Mouse (Mus musculus) myocyte (in vitro differentiated cells): ENCODE results near the gene Atf6b. TPM values are rescaled to one million over a fixed set of nuclear protein-coding genes. Genes with fewer than 3 reads are reported as not detected.

Experiments
- H3K27me3 ChIP-seq: one replicate; pipeline ENCODE4 v1.6.1; 2011; ENCODE audit not compliant: control insufficient read depth, insufficient read depth, insufficient read length
- H3K36me3 ChIP-seq: one replicate; pipeline ENCODE4 v1.6.1; 2011; ENCODE audit not compliant: control insufficient read depth, insufficient read depth
- H3K4me2 ChIP-seq: one replicate; pipeline ENCODE4 v1.6.1; 2011; ENCODE audit warnings: low read depth, control low read depth
- H3K4me3 ChIP-seq: one replicate; pipeline ENCODE4 v1.5.1; 2011; ENCODE audit warnings: mild to moderate bottlenecking, control low read depth, moderate library complexity
- H3K79me2 ChIP-seq: one replicate; pipeline ENCODE4 v1.6.1; 2011; ENCODE audit not compliant: control insufficient read depth, insufficient read depth
- H3ac ChIP-seq: one replicate; pipeline ENCODE4 v1.6.1; 2011; ENCODE audit not compliant: control insufficient read depth, insufficient read length
- CEBPB ChIP-seq: IDR thresholded peaks from 2 replicates; pipeline ENCODE4 v1.6.1; 2011; ENCODE audit warnings: mild to moderate bottlenecking, moderate library complexity; ENCODE audit not compliant: poor library complexity, insufficient read depth, severe bottlenecking
- E2F4 ChIP-seq: IDR thresholded peaks from one replicate; pipeline ENCODE4 v1.6.1; 2011; ENCODE audit warnings: mild to moderate bottlenecking, control low read depth, moderate library complexity; ENCODE audit not compliant: insufficient read depth
- MAX ChIP-seq: IDR thresholded peaks from one replicate; pipeline ENCODE4 v1.6.1; 2011; ENCODE audit warnings: low read depth, mild to moderate bottlenecking, control low read depth
- MYOD1 ChIP-seq, 3 experiments: IDR thresholded peaks; one replicate each; pipeline ENCODE4 v1.6.1; 2011; ENCODE audit warnings: control low read depth in 2 of 3, low read depth in 2 of 3, mild to moderate bottlenecking in 2 of 3, moderate library complexity in 1 of 3; ENCODE audit not compliant: insufficient read length in 2 of 3, control insufficient read depth in 1 of 3
- MYOG ChIP-seq, 3 experiments: IDR thresholded peaks; one replicate each; pipeline ENCODE4 v1.6.1; 2011; ENCODE audit warnings: control low read depth in 2 of 3, low read depth in 2 of 3, mild to moderate bottlenecking in 2 of 3; ENCODE audit not compliant: insufficient read length in 2 of 3, control insufficient read depth in 1 of 3, insufficient read depth in 1 of 3
- POLR2A ChIP-seq: IDR thresholded peaks from one replicate; pipeline ENCODE4 v1.6.1; 2011; ENCODE audit warnings: low read depth, mild to moderate bottlenecking, control low read depth, moderate library complexity; ENCODE audit not compliant: insufficient read length
- POLR2AphosphoS2 ChIP-seq: IDR thresholded peaks from one replicate; pipeline ENCODE4 v1.6.1; 2011; ENCODE audit warnings: low read depth, control low read depth; ENCODE audit not compliant: insufficient read length
- REST ChIP-seq: IDR thresholded peaks from one replicate; pipeline ENCODE4 v1.6.1; 2011; ENCODE audit warnings: mild to moderate bottlenecking, control low read depth, moderate library complexity; ENCODE audit not compliant: insufficient read depth, insufficient read length
- SRF ChIP-seq: IDR thresholded peaks from one replicate; pipeline ENCODE4 v1.6.1; 2011; ENCODE audit warnings: low read depth; ENCODE audit not compliant: control insufficient read depth, insufficient read length
- TCF12 ChIP-seq: IDR thresholded peaks from one replicate; pipeline ENCODE4 v1.6.1; 2011; ENCODE audit warnings: mild to moderate bottlenecking, control low read depth; ENCODE audit not compliant: poor library complexity, insufficient read depth, severe bottlenecking
- TCF3 ChIP-seq: IDR thresholded peaks from one replicate; pipeline ENCODE4 v1.6.1; 2011; ENCODE audit warnings: low read depth, control low read depth; ENCODE audit not compliant: insufficient read length
- USF1 ChIP-seq: IDR thresholded peaks from one replicate; pipeline ENCODE4 v1.6.1; 2011; ENCODE audit warnings: low read depth, mild to moderate bottlenecking, control low read depth, moderate library complexity
- polyA plus RNA-seq: library from polyadenylated mRNA; unstranded; fragments of >200 nt; fragmentation: generic; extraction: Trizol; gene quantifications from one replicate; pipeline ENCODE4 v1.2.1, GENCODE M21; 2012; ENCODE audit warnings: missing spikeins

The Atf6b gene
- polyA plus RNA-seq, 1 experiment = 42.5 TPM

GRCm38 (mm10) chr17:34656666-34657065 is 9.7 kb downstream of the Atf6b start:
- no peak overlapping the region for H3K4me3 ChIP-seq
- TF ChIP-seq POLR2A (no peak), MAX (no peak), POLR2AphosphoS2 (no peak), USF1 (no peak), SRF (no peak), E2F4 (no peak), MYOG (IDR thresholded peaks at IDR 0.05; ENCODE audit: control insufficient read depth in 1 of 3, insufficient read depth in 1 of 3, insufficient read length in 2 of 3, low read depth in 2 of 3) (no peak), REST (no peak), TCF3 (no peak), CEBPB (no peak), MYOD1 (IDR thresholded peaks at IDR 0.05; ENCODE audit: control insufficient read depth in 1 of 3, insufficient read length in 2 of 3, low read depth in 2 of 3) (no peak), TCF12 (no peak)
- no peaks in the 10 kb centered on the region for H3K79me2 ChIP-seq
- peaks cover 3% of the 10 kb centered on the region for H3K36me3 ChIP-seq
- H3K27me3 ChIP-seq = peaks cover 31% of the 10 kb centered on the region
- H3ac ChIP-seq = no peak overlapping the region
- no peak overlapping the region for H3K4me2 ChIP-seq

DNA sequence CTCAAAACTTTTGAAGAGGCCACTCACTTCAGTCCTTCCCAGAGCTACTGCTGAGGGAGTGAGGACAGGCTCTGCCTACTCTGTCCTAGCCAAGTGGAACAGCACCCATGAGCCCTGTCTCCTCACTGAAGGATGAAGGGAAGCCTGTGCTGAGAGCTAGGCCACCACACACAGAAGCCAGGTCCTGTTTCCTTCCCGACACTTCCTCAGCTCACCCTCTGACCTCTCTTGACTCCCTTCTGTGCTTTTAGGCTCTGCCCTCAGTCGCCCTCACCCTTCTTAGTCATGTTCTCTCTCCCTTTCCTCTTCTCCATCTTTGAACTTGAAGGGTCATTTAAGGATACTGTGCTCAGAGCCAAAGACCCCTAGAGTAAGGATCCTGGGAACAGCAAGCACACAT is 10.3 kb downstream of the Atf6b start:
- peaks cover 31% of the 10 kb centered on the region for H3K27me3 ChIP-seq
- H3K4me2 ChIP-seq = no peak overlapping the region
- no peak for TF ChIP-seq TCF3
- TF ChIP-seq MYOG (IDR thresholded peaks at IDR 0.05; ENCODE audit: control insufficient read depth in 1 of 3, insufficient read depth in 1 of 3, insufficient read length in 2 of 3, low read depth in 2 of 3) = no peak
- TF ChIP-seq MYOD1 (IDR thresholded peaks at IDR 0.05; ENCODE audit: control insufficient read depth in 1 of 3, insufficient read length in 2 of 3, low read depth in 2 of 3) = no peak
- no peak for TF ChIP-seq MAX
- no peak for TF ChIP-seq CEBPB
- no peak overlapping the region for H3ac ChIP-seq
- no peaks in the 10 kb centered on the region for H3K79me2 ChIP-seq
- H3K36me3 ChIP-seq = no peaks in the 10 kb centered on the region
- no peak overlapping the region for H3K4me3 ChIP-seq

- H3K27me3 ChIP-seq = peaks cover 39% of the 10 kb centered on the region
- H3K4me3 ChIP-seq = no peak overlapping the region
- no peaks in the 10 kb centered on the region for H3K79me2 ChIP-seq
- no peaks in the 10 kb centered on the region for H3K36me3 ChIP-seq
- H3ac ChIP-seq = no peak overlapping the region
- no peak overlapping the region for H3K4me2 ChIP-seq
- no peak for TF ChIP-seq TCF3
- TF ChIP-seq USF1 = no peak
- TF ChIP-seq MYOD1 (IDR thresholded peaks at IDR 0.05; ENCODE audit: control insufficient read depth in 1 of 3, insufficient read length in 2 of 3, low read depth in 2 of 3) = no peak
- no peak for TF ChIP-seq E2F4
- TF ChIP-seq SRF = no peak
- TF ChIP-seq REST = no peak
- TF ChIP-seq MYOG (IDR thresholded peaks at IDR 0.05; ENCODE audit: control insufficient read depth in 1 of 3, insufficient read depth in 1 of 3, insufficient read length in 2 of 3, low read depth in 2 of 3) = no peak
- TF ChIP-seq POLR2AphosphoS2 = no peak
- TF ChIP-seq POLR2A = no peak
These were observed 11.2 kb downstream of the Atf6b start for GRCm38 (mm10) chr17:34658145-34658544.

DNA sequence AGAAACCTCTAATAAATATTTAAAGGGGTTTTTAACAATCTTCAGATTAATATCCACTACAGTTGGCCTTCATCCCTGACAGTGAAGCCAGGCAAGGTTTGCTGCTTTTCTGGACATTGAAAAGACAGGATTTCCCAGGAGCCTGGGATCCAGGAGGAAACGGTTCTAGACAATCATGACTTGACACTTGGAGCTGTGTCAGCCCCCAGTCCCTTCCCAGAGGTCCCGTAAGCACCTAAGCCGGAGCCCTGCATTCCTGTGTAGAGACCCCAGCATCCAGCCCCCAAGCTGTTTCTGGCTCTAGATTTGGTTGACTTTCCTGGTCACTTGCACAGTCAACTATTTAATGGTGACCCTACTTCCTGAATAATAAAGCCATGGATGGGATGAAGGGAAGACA is 11.6 kb downstream of the Atf6b start:
- no peaks in the 10 kb centered on the region for H3K79me2 ChIP-seq
- no peak overlapping the region for H3K4me3 ChIP-seq
- H3K27me3 ChIP-seq = peaks cover 43% of the 10 kb centered on the region
- no peak overlapping the region for H3K4me2 ChIP-seq
- H3ac ChIP-seq = no peak overlapping the region
- no peaks in the 10 kb centered on the region for H3K36me3 ChIP-seq
- TF ChIP-seq REST (no peak), USF1 (no peak), TCF3 (no peak), SRF (no peak), MYOG (IDR thresholded peaks at IDR 0.05; ENCODE audit: control insufficient read depth in 1 of 3, insufficient read depth in 1 of 3, insufficient read length in 2 of 3, low read depth in 2 of 3) (no peak), TCF12 (no peak), POLR2AphosphoS2 (no peak), MYOD1 (IDR thresholded peaks at IDR 0.05; ENCODE audit: control insufficient read depth in 1 of 3, insufficient read length in 2 of 3, low read depth in 2 of 3) (no peak), POLR2A (no peak), MAX (no peak), CEBPB (no peak), E2F4 (no peak)

DNA sequence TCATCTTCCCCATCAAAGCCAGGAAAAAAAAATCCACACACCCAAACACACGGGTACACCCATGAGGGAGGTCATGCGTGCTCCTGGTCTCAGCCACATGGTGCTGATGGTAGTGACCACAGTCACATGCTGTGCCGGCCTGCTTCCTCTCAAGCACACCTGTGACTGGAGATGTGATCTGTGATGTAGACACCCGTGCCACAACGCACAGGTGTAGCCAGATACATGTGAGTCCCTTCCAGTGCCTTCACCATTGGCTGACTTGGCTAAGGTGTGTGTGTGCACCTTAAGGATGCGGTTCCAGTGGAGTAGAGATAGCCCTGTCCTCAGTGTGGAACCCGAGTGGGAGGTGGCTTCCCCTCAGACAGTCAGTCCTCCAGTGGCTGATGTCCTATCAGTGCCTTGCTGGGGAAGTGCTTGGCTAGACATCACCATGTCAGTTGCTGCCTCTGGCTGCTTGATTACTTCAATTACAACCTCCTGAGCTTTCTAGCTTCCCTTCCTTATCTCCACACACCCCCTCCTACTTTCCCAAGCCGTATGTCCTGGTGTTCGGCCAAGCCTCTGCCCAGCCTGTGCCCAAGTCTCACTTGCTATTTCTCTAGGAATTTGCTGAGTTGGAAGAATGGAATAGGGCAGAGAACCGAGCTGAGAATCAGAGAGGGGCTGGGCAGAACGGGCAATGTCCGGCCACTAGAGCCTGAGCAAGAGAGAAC is 12.4 kb downstream of the Atf6b start:
- peaks cover 46% of the 10 kb centered on the region for H3K27me3 ChIP-seq

More for the DNA sequence above, 12.4 kb downstream of the Atf6b start:
- H3K79me2 ChIP-seq = no peaks in the 10 kb centered on the region
- H3K36me3 ChIP-seq = no peaks in the 10 kb centered on the region
- no peak overlapping the region for H3K4me2 ChIP-seq
- no peak for TF ChIP-seq MYOD1 (IDR thresholded peaks at IDR 0.05; ENCODE audit: control insufficient read depth in 1 of 3, insufficient read length in 2 of 3, low read depth in 2 of 3)
- TF ChIP-seq POLR2AphosphoS2 = no peak
- TF ChIP-seq TCF3 = no peak
- TF ChIP-seq SRF = no peak
- TF ChIP-seq USF1 = no peak
- TF ChIP-seq TCF12 = no peak
- TF ChIP-seq POLR2A = no peak
- TF ChIP-seq MAX = no peak
- TF ChIP-seq E2F4 = no peak
- TF ChIP-seq MYOG (IDR thresholded peaks at IDR 0.05; ENCODE audit: control insufficient read depth in 1 of 3, insufficient read depth in 1 of 3, insufficient read length in 2 of 3, low read depth in 2 of 3) = no peak
- no peak for TF ChIP-seq REST
- TF ChIP-seq CEBPB = no peak
- no peak overlapping the region for H3ac ChIP-seq
- no peak overlapping the region for H3K4me3 ChIP-seq
